Mouse (Mus musculus) stomach, postnatal 0 days (tissue): ENCODE results near the gene Tat.

Experiments
- CTCF ChIP-seq: IDR thresholded peaks from 2 replicates; pipeline ENCODE4 v1.5.1; 2016; ENCODE audit warnings: antibody characterized with exemption, low read depth, mild to moderate bottlenecking, moderate library complexity
- EP300 ChIP-seq: optimal IDR thresholded peaks from 2 replicates; pipeline ENCODE3; 2016; ENCODE audit warnings: antibody characterized with exemption

GRCm38 (mm10) chr8:109982386-109983105, 7.7 kb upstream of the Tat start:
- TF ChIP-seq CTCF: no peak
- TF ChIP-seq EP300: no peak
